Mouse (Mus musculus) ES-CJ7 (cell line): Measurements from ENCODE around the gene Slc5a6.

Source experiments
- DNase-seq: peaks from one replicate; pipeline ENCODE4 v3.0.0; 2011; ENCODE audit warnings: low read depth, low spot score

Gene Slc5a6

DNA sequence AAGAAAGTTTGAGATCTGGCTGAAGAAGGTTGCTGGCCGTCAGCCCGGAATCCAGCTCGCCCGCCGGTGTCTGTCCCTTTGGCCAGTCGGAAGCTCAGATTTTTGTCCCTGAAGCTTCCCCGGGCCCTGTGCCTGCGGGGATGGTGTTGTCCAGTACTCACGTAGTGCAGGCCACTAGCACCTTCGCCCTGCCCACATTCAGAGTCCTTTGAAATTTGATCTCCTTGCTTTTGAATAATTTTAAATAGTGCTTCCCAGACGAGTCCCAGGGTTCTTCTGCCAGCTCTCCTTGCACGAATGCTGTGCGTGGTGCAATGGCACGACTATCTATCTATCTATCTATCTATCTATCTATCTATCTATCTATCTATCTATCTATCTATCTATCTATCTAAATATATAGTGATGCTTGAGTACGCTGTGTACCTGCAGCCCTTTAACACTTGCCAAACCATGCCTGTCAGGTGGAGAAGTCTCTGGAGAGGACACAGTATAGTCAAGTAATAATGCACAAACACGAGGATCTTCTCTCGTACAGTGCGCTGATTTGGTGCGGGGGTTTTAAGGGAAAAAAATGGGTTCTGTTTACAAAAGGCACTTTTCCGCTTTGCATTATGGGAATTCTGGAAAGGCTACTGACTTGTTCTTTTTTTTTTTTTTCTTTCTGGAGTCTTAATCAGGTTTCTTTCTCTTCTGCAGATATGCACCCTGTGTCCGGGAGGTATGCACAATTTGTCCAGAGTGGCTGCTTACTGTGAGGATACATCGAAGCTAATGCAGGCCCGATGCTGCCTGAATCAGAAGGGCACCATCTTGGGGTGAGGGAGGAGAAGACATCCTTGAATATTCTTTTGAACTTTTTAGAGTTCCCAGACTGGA, at the start of gene Slc5a6:
Slc5a6 (minus strand) TSS at position 162 of the 879 bp plus-strand sequence.
- peak; percentile 79 for DNase-seq

DNA sequence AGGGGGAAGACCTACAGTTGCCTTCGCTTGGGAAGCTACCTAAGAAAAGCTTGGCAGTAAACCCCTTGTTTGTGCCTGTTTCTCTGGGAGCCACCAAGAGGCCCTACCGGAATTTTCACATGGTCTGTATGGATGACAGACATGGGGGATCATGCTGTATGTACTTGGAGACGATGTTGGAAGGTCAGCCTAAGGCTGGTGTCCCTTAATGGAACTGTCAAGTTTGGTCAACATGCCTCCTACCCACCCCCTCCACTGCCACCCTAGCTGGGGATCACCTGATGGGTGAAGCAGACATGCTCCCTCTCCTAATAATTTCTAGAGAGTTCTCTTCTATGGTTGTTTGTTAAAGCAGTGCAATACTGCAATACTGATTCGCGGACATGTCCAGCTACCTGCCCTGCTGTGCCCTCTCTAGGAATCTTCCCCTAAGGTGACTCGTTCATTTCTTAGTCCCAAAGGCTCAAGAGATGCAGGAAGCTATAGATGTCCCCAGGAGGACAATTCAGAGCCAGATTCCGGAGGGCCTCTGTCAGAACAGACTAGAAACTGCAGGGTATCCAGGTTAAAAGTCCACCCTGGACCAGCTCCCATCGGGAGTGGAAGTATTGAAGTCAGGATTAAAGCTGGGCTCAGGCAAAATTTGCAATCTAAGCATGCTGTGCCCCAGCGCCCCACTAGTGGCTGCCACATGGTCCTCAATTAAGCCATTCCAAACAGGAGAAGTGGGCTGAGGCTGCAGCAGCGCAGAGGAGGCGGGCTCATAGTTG, 47.2 kb upstream of the Slc5a6 start:
- no peak for DNase-seq

DNA sequence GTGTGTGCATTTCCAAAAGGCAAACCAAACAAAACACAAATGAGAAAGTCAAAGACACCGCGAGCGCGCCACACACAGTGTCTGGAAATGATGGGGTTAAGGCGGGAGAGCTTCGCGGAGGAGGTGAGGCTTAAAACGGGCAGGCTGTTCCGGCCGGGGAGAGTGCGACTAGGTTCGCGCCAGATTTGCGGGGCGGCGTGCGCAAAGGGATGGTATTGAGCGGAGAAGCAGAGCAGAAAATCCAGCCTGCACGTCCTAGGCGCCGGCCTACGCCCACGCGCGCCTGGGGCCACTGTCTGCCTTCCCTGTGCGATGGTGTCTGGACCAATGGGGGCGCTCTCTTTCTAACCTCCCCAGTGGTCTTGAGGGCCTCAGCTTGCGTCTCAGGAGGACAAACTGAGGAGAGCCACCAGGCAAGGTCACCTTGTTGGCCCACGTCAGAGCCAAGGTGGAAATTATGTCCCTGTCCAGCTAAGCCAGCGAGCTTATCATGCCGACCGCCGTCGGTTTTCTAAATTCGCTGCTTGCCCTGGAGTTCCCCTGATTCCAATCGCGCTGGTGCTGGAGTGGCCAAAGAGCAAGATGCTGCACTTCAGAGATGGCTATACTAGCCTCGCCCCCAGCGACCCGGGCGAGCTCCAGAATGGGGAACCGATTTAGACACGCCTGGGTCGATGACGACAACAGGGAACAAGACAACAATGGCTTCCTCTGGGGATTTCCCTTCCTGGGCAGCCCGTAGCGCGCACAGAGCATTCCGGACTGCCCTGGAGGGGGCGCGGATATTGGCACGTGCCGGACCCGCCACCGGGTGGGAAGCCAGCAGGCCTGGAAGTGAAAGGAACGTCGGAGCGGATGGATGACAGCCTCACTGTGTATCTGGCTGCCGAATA, 46.3 kb upstream of the Slc5a6 start:
- peak; percentile 76 for DNase-seq

DNA sequence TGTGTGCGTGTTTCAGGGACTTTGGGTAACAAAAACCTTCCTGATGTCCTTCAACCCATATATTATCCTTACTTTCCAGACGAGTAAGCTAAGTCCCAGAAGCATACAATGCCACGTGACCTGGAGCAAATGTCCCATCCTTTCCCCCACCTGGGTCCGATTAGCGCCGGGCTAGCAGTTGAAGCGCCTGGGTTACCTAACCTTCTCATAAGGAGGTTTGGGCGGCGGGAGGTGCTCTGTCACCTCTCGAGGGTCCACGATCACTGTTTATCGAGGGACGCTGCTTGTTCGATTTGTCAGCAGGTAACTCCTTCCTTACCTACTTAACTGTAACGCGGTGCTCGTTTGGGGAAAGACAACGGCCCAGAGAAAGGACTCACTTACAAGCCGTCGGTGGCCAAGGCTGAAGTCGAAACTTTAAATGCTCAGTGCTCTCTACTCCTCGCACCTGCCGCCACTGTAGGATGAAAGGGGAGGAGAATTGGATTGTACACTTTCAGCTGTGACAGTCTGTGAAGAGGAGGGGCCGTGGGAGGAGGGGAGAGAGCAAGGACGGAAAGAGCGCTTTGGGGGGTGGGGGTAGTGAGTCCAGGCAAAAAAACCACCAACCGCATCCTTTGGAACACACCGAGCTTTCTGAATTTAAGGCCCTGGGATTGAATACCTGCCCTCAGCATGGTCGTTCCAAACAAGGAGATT, 45.5 kb upstream of the Slc5a6 start:
- no peak for DNase-seq

DNA sequence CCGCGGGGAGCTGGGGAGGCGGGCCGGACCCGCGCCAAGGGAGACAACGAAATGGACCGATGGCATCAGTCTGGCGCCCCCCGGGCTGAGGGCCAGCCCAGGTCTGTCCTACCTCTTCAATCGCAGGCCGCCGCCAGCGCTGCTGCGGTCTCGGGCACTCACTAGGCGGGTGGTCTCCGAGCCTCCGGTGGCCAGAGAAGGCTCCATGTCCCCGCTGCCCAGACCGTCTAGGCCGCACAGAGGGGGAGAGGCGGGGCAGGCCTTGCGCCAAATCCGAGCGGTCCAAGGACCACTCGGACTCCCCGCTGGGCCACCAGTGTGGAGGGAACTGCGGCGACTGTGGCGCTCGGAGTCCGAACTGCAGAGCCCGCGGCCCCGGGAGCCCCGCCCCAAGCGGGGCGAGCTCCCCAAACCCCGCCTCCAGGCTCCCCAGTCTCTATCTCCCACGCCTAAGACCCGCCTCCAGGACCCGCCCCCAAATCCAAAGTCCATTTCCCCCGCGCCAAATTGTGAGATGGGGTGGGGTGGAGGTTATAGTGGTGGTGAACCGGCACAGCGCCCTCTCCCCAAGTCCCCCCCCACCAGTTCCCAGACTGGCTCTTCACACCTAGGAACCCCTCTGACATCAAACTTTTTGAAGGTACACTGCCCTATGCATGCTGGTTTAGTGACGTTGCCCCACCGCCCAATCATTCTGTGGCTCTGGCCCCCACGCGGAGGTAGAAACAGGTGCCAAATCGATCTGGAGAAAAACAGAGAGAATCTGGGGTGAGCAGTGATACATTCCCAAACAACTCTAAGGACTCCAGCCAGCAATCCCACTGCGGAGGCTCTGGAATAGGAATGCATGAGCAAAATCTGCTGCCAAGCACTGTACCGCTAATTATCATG, 44.7 kb upstream of the Slc5a6 start:
- peak; percentile 57 for DNase-seq

DNA sequence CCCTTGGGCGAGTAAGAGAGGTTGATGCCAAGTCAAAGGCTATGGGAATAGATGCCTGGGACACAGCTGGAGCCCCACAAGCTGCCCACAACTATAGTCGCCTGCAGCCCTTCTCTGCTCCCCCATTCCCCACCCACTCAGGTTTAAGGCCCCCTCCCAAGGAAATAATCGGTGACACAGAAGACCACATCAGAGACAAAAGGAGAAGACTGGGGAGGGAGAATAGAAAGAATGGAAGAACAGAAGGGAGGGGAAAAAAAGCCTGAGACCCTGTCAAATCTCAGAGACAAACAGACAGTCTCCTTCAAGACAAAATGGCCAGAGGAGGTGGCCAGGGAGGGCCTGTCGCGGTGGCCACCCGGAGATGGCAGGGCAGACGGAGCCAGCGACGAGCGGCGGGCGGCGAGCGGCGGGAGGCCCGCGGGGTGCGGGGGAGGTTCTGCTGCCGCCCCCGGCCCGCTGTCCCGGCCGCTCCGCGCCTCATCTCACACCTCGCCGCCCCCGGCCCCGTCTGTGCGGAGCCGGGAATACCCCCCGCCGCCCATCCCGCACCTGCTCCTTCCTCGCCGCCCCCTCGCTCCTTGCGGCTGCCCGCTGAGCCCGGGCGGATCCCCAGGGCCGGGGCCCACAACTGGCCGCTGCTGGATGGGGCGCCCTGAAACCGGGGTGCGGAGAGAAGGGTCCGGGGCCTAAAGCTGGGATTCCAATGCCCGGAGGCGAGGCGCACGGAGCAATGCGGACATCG, 43.7 kb upstream of the Slc5a6 start:
- DNase-seq: no peak

DNA sequence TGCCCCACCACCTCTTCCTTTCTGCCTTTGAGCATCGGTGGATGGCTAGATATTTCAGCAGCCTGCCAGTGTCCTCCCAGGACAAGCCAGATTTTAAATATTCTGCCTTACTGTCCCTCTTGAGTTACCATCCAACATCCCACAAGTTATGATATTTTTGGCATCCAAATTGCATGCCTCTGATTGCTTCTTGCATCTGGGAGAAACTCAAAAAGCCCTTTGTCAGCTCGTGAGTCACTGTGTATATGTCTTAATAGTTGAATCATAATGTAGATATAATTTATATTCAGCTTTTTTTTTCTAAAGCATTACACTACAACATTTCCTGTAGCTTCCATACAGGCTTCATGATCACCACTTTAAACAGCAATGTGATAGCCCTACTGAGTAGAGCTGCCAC, 38.4 kb upstream of the Slc5a6 start:
- no peak for DNase-seq

DNA sequence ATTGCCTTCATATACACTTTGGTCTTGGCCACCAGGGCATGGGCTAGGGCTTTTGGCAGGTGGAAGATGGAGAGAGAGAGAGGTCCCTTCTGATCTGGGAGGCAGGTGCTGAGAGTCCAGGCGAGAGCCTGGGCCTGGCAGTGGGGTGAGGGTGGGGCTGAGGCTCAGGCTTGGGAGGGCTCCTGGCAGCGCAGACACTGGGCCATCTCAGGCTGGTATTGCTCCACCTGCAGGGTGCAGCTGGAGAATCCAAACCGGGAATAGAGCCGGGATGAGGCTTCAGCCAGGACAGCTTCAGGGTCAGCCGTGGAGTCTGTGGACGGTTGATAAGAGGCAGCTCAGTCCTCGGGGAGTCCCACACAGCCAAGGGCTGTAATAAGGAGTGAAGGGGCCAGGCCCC, 37.9 kb upstream of the Slc5a6 start:
- DNase-seq: no peak

DNA sequence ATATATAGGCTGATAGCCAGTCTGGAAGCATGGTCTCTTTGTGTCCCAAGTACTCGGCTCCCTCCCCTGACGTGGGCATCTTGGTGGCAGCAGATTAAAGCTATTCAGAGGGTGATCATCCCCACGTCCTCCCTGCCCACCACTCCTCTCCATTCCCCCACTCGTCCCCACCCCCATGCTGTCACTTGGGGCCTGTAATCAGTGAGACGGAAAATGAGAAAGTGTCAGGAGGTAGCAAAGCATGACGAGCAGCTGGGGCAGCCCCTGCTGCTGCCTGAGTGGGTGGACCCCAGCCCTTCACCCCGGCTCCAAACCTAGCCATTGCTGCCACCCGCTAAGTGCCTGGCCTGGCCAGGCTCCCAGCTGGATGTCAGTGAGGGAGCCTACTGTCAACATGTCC, 35.2 kb upstream of the Slc5a6 start:
- no peak for DNase-seq

DNA sequence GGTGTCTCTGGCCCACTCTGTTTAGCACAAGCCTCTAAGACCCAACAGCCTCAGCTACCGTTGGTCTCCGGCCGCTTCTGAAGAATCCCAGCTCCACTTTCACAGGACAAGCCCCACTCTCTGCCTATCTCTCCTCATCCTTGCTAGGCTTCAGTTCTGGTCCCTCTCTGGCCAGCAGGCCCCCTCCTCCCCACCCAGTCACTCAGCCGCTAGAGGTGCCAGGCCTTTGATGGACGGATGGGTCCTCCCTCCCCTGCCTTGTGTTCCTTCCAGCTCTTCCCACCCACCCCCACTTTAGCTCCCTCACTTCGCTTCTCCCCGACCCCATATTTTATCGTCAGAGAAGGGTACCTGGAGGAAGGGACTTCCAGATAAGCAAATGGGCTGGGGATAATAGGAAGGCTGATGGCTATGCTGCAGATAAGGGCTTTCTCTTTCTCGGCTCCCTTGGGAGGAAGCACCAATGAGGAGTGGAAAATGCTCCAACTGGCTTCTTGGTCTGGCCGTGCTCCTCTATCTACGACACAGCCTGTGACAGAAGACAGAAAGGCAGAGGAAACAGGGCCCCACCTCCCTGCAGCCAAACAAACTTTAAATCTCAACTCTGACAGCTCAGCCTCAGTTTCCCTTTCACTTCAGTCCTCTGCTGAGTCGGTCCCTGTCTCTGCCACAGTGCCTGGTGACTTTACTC, 34.4 kb upstream of the Slc5a6 start:
- DNase-seq: no peak

DNA sequence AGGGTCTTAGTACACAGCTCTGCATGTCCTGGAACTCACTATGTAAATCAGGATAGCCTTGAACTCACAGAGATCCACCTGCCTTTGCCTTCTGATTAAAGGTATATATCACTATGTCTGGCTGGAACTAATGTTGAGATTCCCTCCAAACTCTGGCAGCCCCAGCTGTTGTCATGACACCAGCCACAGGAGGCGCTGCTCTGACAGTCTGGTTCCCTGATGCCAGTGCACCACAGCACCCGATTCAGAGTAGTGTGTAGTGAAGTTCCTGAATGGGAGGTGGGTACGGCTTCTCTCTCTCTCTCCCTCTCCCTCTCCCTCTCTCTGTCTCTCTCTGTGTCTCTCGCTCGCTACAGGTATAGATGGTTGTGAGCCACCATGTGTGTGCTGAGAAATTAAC, 33.6 kb upstream of the Slc5a6 start:
- peak; percentile 48 for DNase-seq

DNA sequence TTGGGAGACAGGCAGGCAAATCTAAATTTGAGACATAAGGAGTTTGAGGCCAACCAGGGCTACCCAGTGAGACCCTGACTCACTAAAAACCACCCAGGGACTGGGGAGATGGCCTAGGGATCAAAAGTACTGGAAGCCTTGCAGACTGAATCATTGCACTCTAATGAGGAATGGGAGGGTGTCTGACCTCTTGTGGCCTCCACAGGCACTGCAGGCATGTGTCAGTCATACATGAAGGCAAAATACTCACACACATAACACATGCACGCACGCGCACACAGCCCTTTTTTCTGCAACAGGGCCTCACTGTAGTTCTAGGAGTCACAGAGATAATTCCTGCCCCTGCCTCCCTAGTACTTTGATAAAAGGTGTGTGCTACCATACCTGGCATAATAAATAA, 32.7 kb upstream of the Slc5a6 start:
- peak; percentile 70 for DNase-seq

DNA sequence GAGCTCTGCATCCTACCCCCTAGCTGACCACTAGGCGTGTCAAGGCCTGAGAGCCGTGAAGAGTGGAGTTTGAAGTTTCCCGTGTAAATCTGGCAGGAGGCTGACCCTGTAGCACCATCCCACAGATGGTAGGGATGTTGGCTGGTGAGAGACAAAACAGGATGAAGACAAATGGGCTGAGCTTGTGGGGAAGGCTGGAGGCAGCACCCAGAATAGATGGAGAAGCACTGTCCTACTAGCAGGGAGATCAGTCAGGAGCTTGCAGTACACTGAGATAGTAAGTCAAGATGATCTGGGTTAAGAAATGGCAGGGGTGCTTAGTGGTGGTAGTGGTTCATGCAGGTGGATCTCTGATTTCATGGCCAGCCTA, 32.1 kb upstream of the Slc5a6 start:
- DNase-seq: no peak

DNA sequence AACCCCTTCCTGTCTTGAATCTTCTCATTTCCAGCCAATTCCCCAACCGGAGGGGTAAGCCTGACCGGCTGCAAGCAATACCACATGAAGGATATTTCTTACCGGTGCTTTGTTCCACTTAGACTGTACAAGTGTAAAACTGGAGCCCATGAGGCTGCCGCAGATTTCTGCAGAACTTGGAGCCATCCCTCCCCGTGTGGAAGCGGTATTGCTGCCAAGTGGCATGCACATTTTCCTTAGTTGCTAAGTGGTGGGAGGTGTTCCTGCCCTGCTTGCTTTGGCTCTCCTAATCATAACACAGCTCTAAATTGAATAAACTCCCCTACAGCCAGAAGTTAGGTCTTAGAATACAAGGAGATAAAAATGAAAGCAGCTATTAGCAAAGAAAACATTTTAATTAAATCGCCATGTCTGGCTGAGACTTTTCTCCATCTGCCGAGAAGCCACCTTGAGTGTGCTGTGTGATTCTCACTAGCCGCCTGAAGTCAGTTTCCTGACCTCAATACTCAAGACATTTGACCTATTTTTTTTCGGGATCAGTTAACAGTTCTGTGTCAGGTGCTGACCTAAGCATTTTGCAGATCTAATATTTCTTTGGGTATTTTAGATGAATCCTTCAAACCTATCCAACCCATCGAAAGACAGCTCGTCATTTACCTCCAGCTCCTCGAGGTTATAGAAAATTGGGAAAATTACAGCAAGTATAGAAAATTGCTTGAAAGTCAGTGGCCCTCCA, 31.5 kb upstream of the Slc5a6 start:
- no peak for DNase-seq

DNA sequence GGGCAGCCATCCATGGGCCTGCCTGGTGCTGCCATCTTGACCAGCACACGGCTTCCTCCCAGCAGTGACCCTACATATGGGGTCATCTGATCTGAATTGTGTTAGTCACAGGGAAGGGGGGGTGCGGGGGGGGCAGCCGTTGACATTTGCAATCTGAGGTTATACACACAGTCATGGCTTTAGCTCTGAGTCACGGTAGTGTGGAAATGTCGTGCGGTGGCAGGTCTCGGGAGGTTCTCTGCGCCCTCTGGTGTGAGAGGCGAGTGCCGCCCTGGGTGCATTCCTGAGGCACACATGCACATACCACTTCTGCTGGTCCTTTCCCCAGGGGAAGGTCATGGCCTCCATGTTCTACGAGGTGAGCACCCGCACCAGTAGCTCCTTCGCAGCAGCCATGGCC, 27.6 kb upstream of the Slc5a6 start:
- DNase-seq: no peak

DNA sequence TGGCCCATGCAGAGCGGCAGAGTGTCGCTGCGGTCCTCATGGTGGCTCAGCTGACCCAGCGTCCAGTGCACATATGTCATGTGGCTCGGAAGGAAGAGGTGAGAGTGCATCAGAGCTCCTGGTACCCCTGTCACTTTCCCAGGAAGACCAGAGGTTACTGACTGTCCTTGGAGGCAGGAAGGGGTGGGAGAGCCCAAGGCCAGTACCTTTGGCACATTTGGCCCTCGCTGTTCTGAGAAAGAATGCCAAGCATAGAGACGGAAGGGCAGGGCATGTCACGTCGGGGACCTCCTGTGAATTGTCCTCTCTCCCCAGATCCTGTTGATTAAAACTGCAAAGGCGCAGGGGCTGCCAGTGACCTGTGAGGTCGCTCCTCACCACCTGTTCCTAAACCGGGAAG, 24.5 kb upstream of the Slc5a6 start:
- DNase-seq: no peak

DNA sequence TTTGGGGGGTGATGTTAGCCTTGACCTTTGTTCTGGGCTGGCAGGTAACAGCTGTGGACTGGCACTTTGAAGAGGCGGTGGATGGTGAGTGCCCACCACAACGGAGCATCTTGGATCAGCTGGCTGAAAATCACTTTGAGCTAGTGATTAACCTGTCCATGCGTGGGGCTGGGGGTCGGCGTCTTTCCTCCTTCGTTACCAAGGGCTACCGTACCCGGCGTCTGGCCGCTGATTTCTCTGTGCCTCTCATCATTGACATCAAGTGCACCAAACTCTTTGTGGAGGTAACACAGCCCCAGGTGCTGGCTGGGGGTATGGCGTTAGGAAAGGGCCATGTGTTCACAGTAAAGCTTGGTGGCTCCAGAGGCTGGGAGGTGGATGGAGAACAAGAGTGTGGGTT, 23.1 kb upstream of the Slc5a6 start:
- DNase-seq: no peak

DNA sequence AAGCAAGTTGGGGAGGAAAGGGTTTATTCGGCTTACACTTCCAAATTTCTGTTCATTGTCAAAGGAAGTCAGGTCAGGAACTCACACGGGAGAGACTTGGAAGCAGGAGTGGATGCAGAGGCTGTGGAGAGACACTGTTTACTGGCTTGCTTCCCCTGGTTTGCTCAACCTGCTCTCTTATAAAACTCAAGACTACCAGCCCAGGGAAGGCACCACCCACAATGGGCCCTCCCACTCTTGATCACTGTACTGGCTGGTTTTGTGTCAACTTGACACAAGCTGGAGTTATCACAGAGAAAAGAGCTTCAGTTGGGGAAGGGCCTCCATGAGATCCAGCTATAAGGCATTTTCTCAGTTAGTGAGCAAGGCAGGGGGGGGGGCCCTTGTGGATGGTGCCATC, 22.3 kb upstream of the Slc5a6 start:
- no peak for DNase-seq
